Mouse (Mus musculus) forebrain, embryonic 16.5 days (tissue): ENCODE data around the gene Rasgef1b. TPM values are rescaled to one million over a fixed set of nuclear protein-coding genes. Genes with fewer than 3 reads are reported as not detected.

Experiments
- ATAC-seq: fragments of 200-750 bp; cut with Nextera tagmentation; 2 replicates; pipeline ENCODE4 v1.8.0; 2017; ENCODE audit warnings: mild to moderate bottlenecking, moderate library complexity
- H3K27ac ChIP-seq: fragments of 300-500 bp; sonication (generic); 2 replicates; pipeline ENCODE4 v1.5.1; 2014; ENCODE audit warnings: low read length, control low read depth
- H3K27me3 ChIP-seq: fragments of 300-500 bp; sonication (generic); replicated peaks from 2 replicates; pipeline ENCODE4 v1.6.1; 2014; ENCODE audit warnings: low read length; ENCODE audit not compliant: control insufficient read depth, insufficient read depth
- H3K36me3 ChIP-seq: fragments of 300-500 bp; sonication (generic); 2 replicates; pipeline ENCODE4 v1.6.1; 2014; ENCODE audit not compliant: control insufficient read depth, insufficient read depth
- H3K4me1 ChIP-seq: fragments of 300-500 bp; sonication (generic); replicated peaks from 2 replicates; pipeline ENCODE4 v1.6.1; 2014; ENCODE audit warnings: low read length; ENCODE audit not compliant: control insufficient read depth, insufficient read depth
- H3K4me2 ChIP-seq: fragments of 300-500 bp; sonication (generic); 2 replicates; pipeline ENCODE4 v1.6.1; 2014; ENCODE audit warnings: mild to moderate bottlenecking, low read length, control low read depth
- H3K4me3 ChIP-seq: fragments of 300-500 bp; sonication (generic); replicated peaks from 2 replicates; pipeline ENCODE4 v1.5.1; 2014; ENCODE audit warnings: mild to moderate bottlenecking, low read length, control low read depth
- H3K9ac ChIP-seq: fragments of 300-500 bp; sonication (generic); replicated peaks from 2 replicates; pipeline ENCODE4 v1.6.1; 2014; ENCODE audit warnings: low read depth, low read length, control low read depth
- H3K9me3 ChIP-seq: fragments of 300-500 bp; sonication (generic); 2 replicates; pipeline ENCODE4 v1.6.1; 2016; ENCODE audit warnings: low read length; ENCODE audit not compliant: control insufficient read depth
- WGBS: fragments of 180-500 bp; shearing (Covaris S2); extraction: QIAGEN DNeasy Blood & Tissue Kit; methylation state at CpG from one replicate; pipeline ENCODE4 v1.1.7; 2014; 5-methylcytosine and 5-hydroxymethylcytosine counted together
- polyA plus RNA-seq: library from polyadenylated mRNA; unstranded; fragments of >200 nt; fragmentation: Nextera tagmentation; extraction: Ambion mirVana; gene quantifications from 2 replicates; pipeline ENCODE4 v1.2.1, GENCODE M21; 2015

Rasgef1b gene
- polyA plus RNA-seq, 1 experiment from 2014 or later: 107 TPM

GRCm38 (mm10) chr5:99516207-99516606, 212.7 kb downstream of the Rasgef1b start:
- WGBS: 93% methylated on average over 5 of the region's 5 CpGs
- no peak overlapping the region for H3K9ac ChIP-seq
- H3K9me3 ChIP-seq: no peaks in the 10 kb centered on the region
- H3K4me3 ChIP-seq: no peak overlapping the region
- H3K27ac ChIP-seq: no peak overlapping the region
- no peaks in the 10 kb centered on the region for H3K36me3 ChIP-seq
- no peaks in the 10 kb centered on the region for H3K27me3 ChIP-seq
- H3K4me1 ChIP-seq: peaks cover 14% of the 10 kb centered on the region
- ATAC-seq: no peak
- H3K4me2 ChIP-seq: no peak overlapping the region

GRCm38 (mm10) chr5:99515764-99516163, 213.1 kb downstream of the Rasgef1b start:
- Histone ChIP-seq H3K27ac (no peak overlapping the region), H3K4me2 (no peak overlapping the region), H3K36me3 (no peaks in the 10 kb centered on the region), H3K4me1 (peaks cover 11% of the 10 kb centered on the region), H3K9me3 (no peaks in the 10 kb centered on the region), H3K9ac (no peak overlapping the region), H3K27me3 (no peaks in the 10 kb centered on the region), H3K4me3 (no peak overlapping the region)
- no peak for ATAC-seq
- WGBS: 93% methylated on average over 4 of the region's 4 CpGs

GRCm38 (mm10) chr5:99513209-99513880, 215.5 kb downstream of the Rasgef1b start:
- H3K27me3 ChIP-seq: no peaks in the 10 kb centered on the region
- no peaks in the 10 kb centered on the region for H3K36me3 ChIP-seq
- ATAC-seq: peak; percentile 49; the same call in 1 of the 2 replicates
- H3K9me3 ChIP-seq: no peaks in the 10 kb centered on the region
- no peak overlapping the region for H3K9ac ChIP-seq
- peaks cover 10% of the 10 kb centered on the region for H3K4me1 ChIP-seq
- H3K27ac ChIP-seq: no peak overlapping the region
- H3K4me3 ChIP-seq: no peak overlapping the region
- H3K4me2 ChIP-seq: no peak overlapping the region
- 20% methylated on average over 9 of the region's 9 CpGs for WGBS

- Histone ChIP-seq H3K9ac (no peak overlapping the region), H3K4me1 (peaks cover 8% of the 10 kb centered on the region; the same call in 1 of the 2 replicates), H3K9me3 (no peaks in the 10 kb centered on the region), H3K27ac (no peak overlapping the region), H3K36me3 (no peaks in the 10 kb centered on the region), H3K4me3 (no peak overlapping the region), H3K27me3 (no peaks in the 10 kb centered on the region), H3K4me2 (no peak overlapping the region)
- ATAC-seq: no peak
- 41% methylated on average over 11 of the region's 11 CpGs for WGBS
Observed at GRCm38 (mm10) chr5:99511081-99511480, 217.8 kb downstream of the Rasgef1b start.

GRCm38 (mm10) chr5:99506109-99506508, 222.8 kb downstream of the Rasgef1b start:
- Histone ChIP-seq H3K4me2 (no peak overlapping the region), H3K4me3 (no peak overlapping the region), H3K4me1 (peaks cover 19% of the 10 kb centered on the region), H3K9ac (no peak overlapping the region), H3K27me3 (no peaks in the 10 kb centered on the region), H3K27ac (no peak overlapping the region), H3K9me3 (no peaks in the 10 kb centered on the region), H3K36me3 (no peaks in the 10 kb centered on the region)
- 74% methylated on average over 7 of the region's 7 CpGs for WGBS
- no peak for ATAC-seq

- no peak overlapping the region for H3K4me3 ChIP-seq
- H3K4me1 ChIP-seq: peaks cover 18% of the 10 kb centered on the region
- ATAC-seq: peak; percentile 89
- H3K27ac ChIP-seq: peak overlapping the region; percentile 69
- H3K36me3 ChIP-seq: no peaks in the 10 kb centered on the region
- no peak overlapping the region for H3K4me2 ChIP-seq
- H3K27me3 ChIP-seq: no peaks in the 10 kb centered on the region
- H3K9me3 ChIP-seq: no peaks in the 10 kb centered on the region
- WGBS: 22% methylated on average over 9 of the region's 9 CpGs
- H3K9ac ChIP-seq: no peak overlapping the region
Observed at GRCm38 (mm10) chr5:99504349-99504830, 224.5 kb downstream of the Rasgef1b start.

- 67% methylated on average over 9 of the region's 9 CpGs for WGBS
- Histone ChIP-seq H3K9ac (no peak overlapping the region), H3K27me3 (no peaks in the 10 kb centered on the region), H3K4me2 (no peak overlapping the region), H3K4me3 (no peak overlapping the region), H3K36me3 (no peaks in the 10 kb centered on the region), H3K27ac (no peak overlapping the region), H3K9me3 (no peaks in the 10 kb centered on the region), H3K4me1 (peaks cover 18% of the 10 kb centered on the region)
- ATAC-seq: no peak
Observed at GRCm38 (mm10) chr5:99502681-99503080, 226.2 kb downstream of the Rasgef1b start.

GRCm38 (mm10) chr5:99499404-99500089, 229.3 kb downstream of the Rasgef1b start:
- Histone ChIP-seq H3K4me3 (no peak overlapping the region), H3K4me1 (peaks cover 15% of the 10 kb centered on the region), H3K9ac (no peak overlapping the region), H3K27me3 (no peaks in the 10 kb centered on the region), H3K9me3 (no peaks in the 10 kb centered on the region), H3K4me2 (no peak overlapping the region), H3K27ac (no peak overlapping the region), H3K36me3 (no peaks in the 10 kb centered on the region)
- 92% methylated on average over 7 of the region's 7 CpGs for WGBS
- no peak for ATAC-seq

- no peak for ATAC-seq
- H3K27ac ChIP-seq: no peak overlapping the region
- H3K9me3 ChIP-seq: no peaks in the 10 kb centered on the region
- H3K4me3 ChIP-seq: no peak overlapping the region
- 73% methylated on average over 11 of the region's 11 CpGs for WGBS
- no peak overlapping the region for H3K4me2 ChIP-seq
- H3K9ac ChIP-seq: no peak overlapping the region
- H3K4me1 ChIP-seq: peaks cover 12% of the 10 kb centered on the region
- no peaks in the 10 kb centered on the region for H3K27me3 ChIP-seq
- H3K36me3 ChIP-seq: no peaks in the 10 kb centered on the region
Observed at GRCm38 (mm10) chr5:99497856-99498255, 231.0 kb downstream of the Rasgef1b start.
